Mouse (Mus musculus) liver, adult (tissue): ENCODE measurements around the gene Fbxw18.
"Not testable (repeated sequence)": the region's sequence is repeated elsewhere in the genome, so short reads cannot be mapped to it uniquely, and the experiment has no call there.

Experiments used
- GATA4 ChIP-seq: IDR thresholded peaks from 2 replicates; pipeline ENCODE4 v1.6.1; 2014; ENCODE audit warnings: mild to moderate bottlenecking, low read length; ENCODE audit not compliant: insufficient replicate concordance

Fbxw18 gene

GRCm38 (mm10) chr9:109702600-109702999 lies at the start of gene Fbxw18:
Fbxw18 (minus strand) TSS chr9:109702700.
- not testable (repeated sequence) for TF ChIP-seq GATA4

DNA sequence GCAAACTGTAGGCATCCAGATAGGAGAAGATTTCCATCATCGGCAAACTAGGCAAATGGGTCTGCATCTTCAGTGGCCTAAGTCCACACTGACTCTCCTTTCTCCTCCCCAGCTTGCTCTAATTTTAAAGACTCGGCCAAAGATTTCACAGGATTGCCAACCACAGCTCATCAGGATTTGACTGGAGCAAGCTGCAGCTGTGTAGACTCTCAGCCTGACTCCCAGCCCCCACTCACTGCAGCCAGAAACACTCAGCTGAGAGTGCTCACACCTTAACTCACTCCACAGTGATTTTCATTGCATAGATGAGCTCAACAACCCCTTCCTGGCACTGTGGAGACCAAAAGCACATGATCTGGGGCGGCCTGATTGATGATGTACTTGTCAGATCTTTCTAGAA lies 43.5 kb upstream of the Fbxw18 start, which contains the start of gene Fbxw26:
TSS of gene Fbxw26 (minus strand) at position 101 of the 400 bp plus-strand sequence.
- TF ChIP-seq GATA4: not testable (repeated sequence)

DNA sequence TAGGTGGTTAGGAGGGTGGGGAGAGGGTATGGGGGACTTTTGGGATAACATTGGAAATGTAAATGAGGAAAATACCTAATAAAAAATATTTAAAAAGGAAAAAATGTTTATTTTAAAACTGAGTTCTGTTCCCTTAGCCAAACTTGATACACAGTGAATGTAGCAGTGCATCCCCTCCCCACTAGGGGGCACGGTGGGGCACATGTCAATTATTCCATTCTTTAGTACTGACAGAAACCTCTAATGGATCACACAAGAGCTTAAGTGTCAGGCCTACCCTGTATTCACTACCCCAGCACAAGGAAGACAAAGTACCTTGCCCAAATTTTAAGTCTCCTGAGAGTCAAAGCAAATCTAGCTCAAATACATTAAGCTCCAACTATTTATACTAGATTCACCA lies 17.2 kb downstream of the Fbxw18 start:
- no peak for TF ChIP-seq GATA4

GRCm38 (mm10) chr9:109664552-109664951 lies 37.9 kb downstream of the Fbxw18 start, which contains the start of gene Fbxw25:
Fbxw25 (minus strand) TSS chr9:109664652.
- TF ChIP-seq GATA4: not testable (repeated sequence)
